Mouse (Mus musculus): ENCODE results near the gene Olfr202. TPM values are rescaled to one million over a fixed set of nuclear protein-coding genes. Genes with fewer than 3 reads are reported as not detected.
"Not testable (repeated sequence)": the region's sequence is repeated elsewhere in the genome, so short reads cannot be mapped to it uniquely, and the experiment has no call there.

Olfr202 gene
- total and polyA plus RNA-seq, 2 experiments from 2014 or later = not detected

DNA sequence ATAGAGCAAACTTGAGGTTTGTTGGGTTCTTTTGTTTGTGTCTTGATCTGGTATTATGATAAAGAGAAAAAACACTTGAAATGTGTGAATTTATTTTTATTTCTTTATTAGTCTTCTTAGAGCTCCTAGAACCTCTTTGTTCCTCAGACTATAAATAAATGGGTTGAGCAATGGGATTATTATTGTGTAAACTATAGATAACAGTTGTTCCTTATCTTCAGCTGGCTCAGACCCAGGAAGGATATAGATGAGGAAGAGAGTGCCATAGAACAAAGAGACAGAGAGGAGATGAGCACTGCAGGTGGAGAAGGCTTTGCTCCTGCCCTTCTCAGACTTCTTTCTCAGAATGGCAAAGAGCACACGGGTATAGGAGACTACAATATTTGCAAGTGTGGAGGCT lies 3.1 kb downstream of the Olfr202 start:
- Histone ChIP-seq H3K27ac (ENCODE audit: low read depth, low read length) (no peak overlapping the region), H3K9ac (replicated peaks; ENCODE audit: low read length, poor library complexity, severe bottlenecking) (no peak overlapping the region), H3K4me1 (ENCODE audit: insufficient read depth, low read length) (no peaks in the 10 kb centered on the region), H3K9me3 (ENCODE audit: low read length) (no peaks in the 10 kb centered on the region), H3K36me3 (ENCODE audit: insufficient read depth, low read length) (no peaks in the 10 kb centered on the region), H3K27me3 (ENCODE audit: insufficient read depth, low read length) (no peaks in the 10 kb centered on the region), H3K4me3 (ENCODE audit: low read depth, low read length) (no peak overlapping the region), H3K4me2 (ENCODE audit: low read depth, low read length, poor library complexity, severe bottlenecking) (no peak overlapping the region)
- 88% methylated on average over 1 of the region's 1 CpGs for WGBS
- ATAC-seq (ENCODE audit: low FRiP score) (no peak), DNase-seq (ENCODE audit: low spot score) (no peak)
- no peak for TF ChIP-seq CTCF (IDR thresholded peaks at IDR 0.05)

DNA sequence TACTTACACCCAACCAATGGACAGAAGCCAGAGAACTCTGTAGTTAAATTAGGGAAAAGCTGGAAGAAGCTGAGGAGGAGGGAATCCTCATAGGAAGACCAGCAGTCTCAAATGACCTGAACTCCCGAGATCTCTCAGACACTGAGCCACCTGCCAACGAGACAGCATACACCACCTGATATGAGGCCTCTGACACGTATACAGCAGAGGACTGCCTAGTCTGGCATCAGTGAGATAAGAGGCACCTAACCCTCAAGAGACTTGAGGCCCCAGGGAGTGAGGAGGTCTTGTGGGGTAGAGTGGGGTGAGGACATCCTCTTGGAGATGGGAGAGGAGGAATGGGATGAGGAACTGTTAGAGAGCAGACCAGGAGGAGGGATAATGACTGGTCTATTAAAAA lies 6.1 kb downstream of the Olfr202 start:
- H3K9ac ChIP-seq (replicated peaks; ENCODE audit: low read length, poor library complexity, severe bottlenecking) = no peak overlapping the region
- 79% methylated on average over 3 of the region's 3 CpGs for WGBS
- no peak for ATAC-seq (ENCODE audit: low FRiP score)
- no peaks in the 10 kb centered on the region for H3K27me3 ChIP-seq (ENCODE audit: insufficient read depth, low read length)
- H3K9me3 ChIP-seq (ENCODE audit: low read length) = no peaks in the 10 kb centered on the region
- no peak overlapping the region for H3K4me2 ChIP-seq (ENCODE audit: low read depth, low read length, poor library complexity, severe bottlenecking)
- H3K4me3 ChIP-seq (ENCODE audit: low read depth, low read length) = no peak overlapping the region
- no peak for DNase-seq (ENCODE audit: low spot score)
- H3K4me1 ChIP-seq (ENCODE audit: insufficient read depth, low read length) = no peaks in the 10 kb centered on the region
- TF ChIP-seq CTCF (IDR thresholded peaks at IDR 0.05) = no peak
- H3K36me3 ChIP-seq (ENCODE audit: insufficient read depth, low read length) = no peaks in the 10 kb centered on the region
- no peak overlapping the region for H3K27ac ChIP-seq (ENCODE audit: low read depth, low read length)

DNA sequence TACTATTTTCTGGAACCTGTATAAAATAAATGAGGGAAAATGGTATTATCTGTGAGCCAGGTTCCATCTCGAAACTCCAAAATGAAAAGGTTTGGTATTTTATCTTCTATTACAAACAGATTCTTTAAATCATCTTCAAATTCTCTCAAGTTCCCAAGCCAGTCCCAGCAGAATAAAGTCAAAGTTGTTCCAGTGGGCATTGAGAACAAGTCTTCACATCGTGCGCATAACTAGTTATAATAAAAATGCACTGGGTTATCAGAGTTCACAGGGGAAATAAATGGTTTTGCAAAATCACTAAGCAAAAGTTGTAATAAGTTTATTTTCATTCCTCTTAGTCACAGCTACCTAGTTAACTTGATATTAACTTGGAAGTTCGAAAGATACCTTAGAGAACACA lies 14.1 kb downstream of the Olfr202 start, which contains the start of gene Olfr201:
TSS of gene Olfr201 (minus strand) at position 101 of the 400 bp plus-strand sequence.
- H3K27me3 ChIP-seq (ENCODE audit: insufficient read depth, low read length); H3K4me3 ChIP-seq (ENCODE audit: low read depth, low read length); H3K9ac ChIP-seq (replicated peaks; ENCODE audit: low read length, poor library complexity, severe bottlenecking); H3K36me3 ChIP-seq (ENCODE audit: insufficient read depth, low read length); H3K4me1 ChIP-seq (ENCODE audit: insufficient read depth, low read length); H3K4me2 ChIP-seq (ENCODE audit: low read depth, low read length, poor library complexity, severe bottlenecking); H3K27ac ChIP-seq (ENCODE audit: low read depth, low read length); H3K9me3 ChIP-seq (ENCODE audit: low read length); ATAC-seq (ENCODE audit: low FRiP score); DNase-seq (ENCODE audit: low spot score): not testable (repeated sequence)
- 87% methylated on average over 4 of the region's 4 CpGs for WGBS

DNA sequence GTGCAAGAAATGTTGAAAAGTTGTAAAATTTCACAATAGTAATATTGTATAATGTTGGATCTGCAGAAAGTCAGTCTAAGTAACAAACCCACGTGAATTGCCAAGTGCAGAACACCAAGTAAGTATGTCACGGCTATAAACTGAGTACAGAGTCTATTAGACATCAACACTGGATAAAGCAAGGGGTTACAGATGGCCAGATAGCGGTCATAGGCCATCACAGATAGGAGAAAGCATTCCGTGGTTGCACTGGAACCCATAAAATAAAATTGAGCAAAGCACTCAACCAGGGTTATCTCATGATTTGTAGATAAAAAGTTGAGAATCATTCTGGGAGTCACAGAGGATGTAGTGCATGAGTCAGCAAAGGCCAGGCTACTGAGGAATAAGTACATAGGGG lies 17.5 kb downstream of the Olfr202 start:
- not testable (repeated sequence) for H3K9me3 ChIP-seq (ENCODE audit: low read length); H3K4me1 ChIP-seq (ENCODE audit: insufficient read depth, low read length); DNase-seq (ENCODE audit: low spot score); ATAC-seq (ENCODE audit: low FRiP score); H3K4me2 ChIP-seq (ENCODE audit: low read depth, low read length, poor library complexity, severe bottlenecking); H3K4me3 ChIP-seq (ENCODE audit: low read depth, low read length); H3K27me3 ChIP-seq (ENCODE audit: insufficient read depth, low read length); H3K27ac ChIP-seq (ENCODE audit: low read depth, low read length); H3K9ac ChIP-seq (replicated peaks; ENCODE audit: low read length, poor library complexity, severe bottlenecking); H3K36me3 ChIP-seq (ENCODE audit: insufficient read depth, low read length)
- WGBS = 80% methylated on average over 4 of the region's 4 CpGs

DNA sequence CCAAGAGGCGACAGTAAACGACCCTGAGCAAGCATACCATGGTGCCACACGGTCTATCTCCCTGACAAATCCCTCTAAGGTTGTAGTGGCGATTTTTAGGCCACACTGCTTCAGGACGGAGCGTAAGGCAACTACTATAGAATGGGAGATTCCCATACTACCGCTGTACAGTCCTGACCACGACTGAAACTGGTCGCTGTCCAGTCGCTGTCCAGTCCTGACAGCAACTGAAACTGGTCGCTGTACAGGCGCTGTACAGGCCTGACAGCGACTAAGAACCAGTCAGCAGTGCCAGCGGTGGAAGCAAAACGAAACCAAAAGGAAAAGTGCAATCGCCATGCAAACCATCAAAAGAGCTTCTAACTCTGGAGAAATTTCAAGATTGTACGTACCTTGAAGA lies 36.9 kb downstream of the Olfr202 start:
- Histone ChIP-seq H3K36me3 (ENCODE audit: insufficient read depth, low read length) (no peaks in the 10 kb centered on the region), H3K4me3 (ENCODE audit: low read depth, low read length) (no peak overlapping the region), H3K27ac (ENCODE audit: low read depth, low read length) (no peak overlapping the region), H3K4me2 (ENCODE audit: low read depth, low read length, poor library complexity, severe bottlenecking) (no peak overlapping the region), H3K27me3 (ENCODE audit: insufficient read depth, low read length) (no peaks in the 10 kb centered on the region), H3K9ac (replicated peaks; ENCODE audit: low read length, poor library complexity, severe bottlenecking) (no peak overlapping the region), H3K9me3 (ENCODE audit: low read length) (no peaks in the 10 kb centered on the region), H3K4me1 (ENCODE audit: insufficient read depth, low read length) (no peaks in the 10 kb centered on the region)
- no peak for ATAC-seq (ENCODE audit: low FRiP score)
- no peak for DNase-seq (ENCODE audit: low spot score)
- no peak for TF ChIP-seq CTCF (IDR thresholded peaks at IDR 0.05)
- 88% methylated on average over 17 of the region's 17 CpGs for WGBS

Other genes with a start within 250 kb of the Olfr202 start
- gene Olfr187, start 247.0 kb downstream of the Olfr202 start, total RNA-seq (2014; rRNA removed) = not detected in 2 replicates
- not detected in 2 replicates for gene Olfr187, start 247.0 kb downstream of the Olfr202 start, polyA plus RNA-seq (2015; fragmentation: Nextera tagmentation; extraction: Ambion mirVana)
- gene Olfr190, start 208.8 kb downstream of the Olfr202 start, total RNA-seq (2014; rRNA removed) = not detected in 2 replicates
- not detected in 2 replicates for gene Olfr190, start 208.8 kb downstream of the Olfr202 start, polyA plus RNA-seq (2015; fragmentation: Nextera tagmentation; extraction: Ambion mirVana)
- gene Olfr191, start 197.0 kb downstream of the Olfr202 start, total RNA-seq (2014; rRNA removed) = not detected in 2 replicates
- gene Olfr191, start 197.0 kb downstream of the Olfr202 start, polyA plus RNA-seq (2015; fragmentation: Nextera tagmentation; extraction: Ambion mirVana) = not detected in 2 replicates
- gene Olfr193, start 174.9 kb downstream of the Olfr202 start, total RNA-seq (2014; rRNA removed) = not detected in 2 replicates
- not detected in 2 replicates for gene Olfr193, start 174.9 kb downstream of the Olfr202 start, polyA plus RNA-seq (2015; fragmentation: Nextera tagmentation; extraction: Ambion mirVana)
- gene Olfr194, start 165.7 kb downstream of the Olfr202 start, total RNA-seq (2014; rRNA removed) = not detected in 2 replicates
- gene Olfr194, start 165.7 kb downstream of the Olfr202 start, polyA plus RNA-seq (2015; fragmentation: Nextera tagmentation; extraction: Ambion mirVana) = not detected in 2 replicates
- gene Olfr195, start 139.7 kb downstream of the Olfr202 start, total RNA-seq (2014; rRNA removed) = not detected in 2 replicates
- gene Olfr195, start 139.7 kb downstream of the Olfr202 start, polyA plus RNA-seq (2015; fragmentation: Nextera tagmentation; extraction: Ambion mirVana) = not detected in 2 replicates
- gene Olfr196, start 116.3 kb downstream of the Olfr202 start, total RNA-seq (2014; rRNA removed) = not detected in 2 replicates
- gene Olfr196, start 116.3 kb downstream of the Olfr202 start, polyA plus RNA-seq (2015; fragmentation: Nextera tagmentation; extraction: Ambion mirVana) = not detected in 2 replicates
- gene Olfr198, start 83.3 kb downstream of the Olfr202 start, total RNA-seq (2014; rRNA removed) = not detected in 2 replicates
- gene Olfr198, start 83.3 kb downstream of the Olfr202 start, polyA plus RNA-seq (2015; fragmentation: Nextera tagmentation; extraction: Ambion mirVana) = not detected in 2 replicates
- gene Olfr199, start 67.0 kb downstream of the Olfr202 start, total RNA-seq (2014; rRNA removed) = not detected in 2 replicates
- gene Olfr199, start 67.0 kb downstream of the Olfr202 start, polyA plus RNA-seq (2015; fragmentation: Nextera tagmentation; extraction: Ambion mirVana) = not detected in 2 replicates
- not detected in 2 replicates for gene Olfr201, start 14.2 kb downstream of the Olfr202 start, total RNA-seq (2014; rRNA removed)
- not detected in 2 replicates for gene Olfr201, start 14.2 kb downstream of the Olfr202 start, polyA plus RNA-seq (2015; fragmentation: Nextera tagmentation; extraction: Ambion mirVana)
- gene Olfr203, start 12.1 kb upstream of the Olfr202 start, total RNA-seq (2014; rRNA removed) = not detected in 2 replicates
- gene Olfr203, start 12.1 kb upstream of the Olfr202 start, polyA plus RNA-seq (2015; fragmentation: Nextera tagmentation; extraction: Ambion mirVana) = not detected in 2 replicates
- not detected in 2 replicates for gene Olfr204, start 31.5 kb upstream of the Olfr202 start, total RNA-seq (2014; rRNA removed)
- not detected in 2 replicates for gene Olfr204, start 31.5 kb upstream of the Olfr202 start, polyA plus RNA-seq (2015; fragmentation: Nextera tagmentation; extraction: Ambion mirVana)
- gene Olfr205, start 44.3 kb upstream of the Olfr202 start, total RNA-seq (2014; rRNA removed) = not detected in 2 replicates
- gene Olfr205, start 44.3 kb upstream of the Olfr202 start, polyA plus RNA-seq (2015; fragmentation: Nextera tagmentation; extraction: Ambion mirVana) = not detected in 2 replicates
- not detected in 2 replicates for gene Olfr206, start 62.5 kb upstream of the Olfr202 start, total RNA-seq (2014; rRNA removed)
- not detected in 2 replicates for gene Olfr206, start 62.5 kb upstream of the Olfr202 start, polyA plus RNA-seq (2015; fragmentation: Nextera tagmentation; extraction: Ambion mirVana)
- gene Olfr209, start 77.2 kb upstream of the Olfr202 start, total RNA-seq (2014; rRNA removed) = not detected in 2 replicates
- gene Olfr209, start 77.2 kb upstream of the Olfr202 start, polyA plus RNA-seq (2015; fragmentation: Nextera tagmentation; extraction: Ambion mirVana) = not detected in 2 replicates
- 0.14 and 0.16 TPM in 2 replicates for gene Gabrr3, start 120.5 kb upstream of the Olfr202 start, total RNA-seq (2014; rRNA removed)
- not detected in 2 replicates for gene Gabrr3, start 120.5 kb upstream of the Olfr202 start, polyA plus RNA-seq (2015; fragmentation: Nextera tagmentation; extraction: Ambion mirVana)
- gene Riox2, start 185.0 kb upstream of the Olfr202 start, total RNA-seq (2014; rRNA removed) = 5.1 and 8.6 TPM in 2 replicates
- 11.1 and 11.2 TPM in 2 replicates for gene Riox2, start 185.0 kb upstream of the Olfr202 start, polyA plus RNA-seq (2015; fragmentation: Nextera tagmentation; extraction: Ambion mirVana)